Mouse (Mus musculus): Measurements from ENCODE around the gene Slc22a4. TPM values are rescaled to one million over a fixed set of nuclear protein-coding genes. Genes with fewer than 3 reads are reported as not detected.

Gene Slc22a4
- polyA plus RNA-seq, 1 experiment: 2.0 TPM

DNA sequence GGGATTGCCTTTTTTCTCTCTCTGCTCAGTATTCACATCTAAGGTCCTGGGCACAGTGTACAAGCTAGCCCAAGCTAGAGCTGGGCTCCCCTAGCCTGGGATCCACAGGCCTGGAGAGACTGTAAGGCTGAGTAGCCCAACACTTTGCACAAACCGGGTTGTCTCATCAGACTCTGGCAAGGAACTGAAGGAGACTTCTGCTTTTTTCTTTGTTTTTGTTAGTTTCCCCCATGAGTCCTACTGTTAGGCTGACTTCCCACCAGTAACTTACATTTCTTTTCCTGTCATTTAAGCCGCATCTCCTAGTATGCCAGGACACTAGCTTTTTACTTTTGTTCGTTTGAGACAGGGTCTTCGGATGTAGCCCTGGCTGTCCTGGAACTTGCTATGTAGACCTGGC is 1.1 kb upstream of the Slc22a4 start:
- Histone ChIP-seq H3K27me3 (ENCODE audit: control insufficient read depth, insufficient read depth, insufficient read length) (no peaks in the 10 kb centered on the region), H3K79me2 (ENCODE audit: control insufficient read depth, insufficient read depth) (no peaks in the 10 kb centered on the region), H3ac (ENCODE audit: control insufficient read depth, insufficient read length) (no peak overlapping the region), H3K4me3 (peak overlapping the region; percentile 47), H3K36me3 (ENCODE audit: control insufficient read depth, insufficient read depth) (no peaks in the 10 kb centered on the region), H3K4me2 (ENCODE audit: low read depth) (peak overlapping the region; percentile 97)
- no peak for TF ChIP-seq POLR2A (IDR thresholded peaks at IDR 0.05; ENCODE audit: insufficient read length, low read depth)
- TF ChIP-seq TCF3 (IDR thresholded peaks at IDR 0.05; ENCODE audit: insufficient read length, low read depth): no peak
- no peak for TF ChIP-seq MYOG (IDR thresholded peaks at IDR 0.05; ENCODE audit: control insufficient read depth in 1 of 3, insufficient read depth in 1 of 3, insufficient read length in 2 of 3, low read depth in 2 of 3)
- no peak for TF ChIP-seq SRF (IDR thresholded peaks at IDR 0.05; ENCODE audit: control insufficient read depth, insufficient read length, low read depth)
- no peak for TF ChIP-seq E2F4 (IDR thresholded peaks at IDR 0.05; ENCODE audit: insufficient read depth)
- TF ChIP-seq REST (IDR thresholded peaks at IDR 0.05; ENCODE audit: insufficient read depth, insufficient read length): no peak
- TF ChIP-seq CEBPB (IDR thresholded peaks at IDR 0.05; ENCODE audit: insufficient read depth, poor library complexity, severe bottlenecking): no peak
- TF ChIP-seq MYOD1 (IDR thresholded peaks at IDR 0.05; ENCODE audit: control insufficient read depth in 1 of 3, insufficient read length in 2 of 3, low read depth in 2 of 3): no peak
- no peak for TF ChIP-seq TCF12 (IDR thresholded peaks at IDR 0.05; ENCODE audit: insufficient read depth, poor library complexity, severe bottlenecking)
- TF ChIP-seq USF1 (IDR thresholded peaks at IDR 0.05; ENCODE audit: low read depth): no peak
- TF ChIP-seq MAX (IDR thresholded peaks at IDR 0.05; ENCODE audit: low read depth): no peak
- TF ChIP-seq POLR2AphosphoS2 (IDR thresholded peaks at IDR 0.05; ENCODE audit: insufficient read length, low read depth): no peak

- H3K27me3 ChIP-seq (ENCODE audit: control insufficient read depth, insufficient read depth, insufficient read length): no peaks in the 10 kb centered on the region
- TF ChIP-seq MAX (IDR thresholded peaks at IDR 0.05; ENCODE audit: low read depth) (no peak), TCF3 (IDR thresholded peaks at IDR 0.05; ENCODE audit: insufficient read length, low read depth) (no peak), SRF (IDR thresholded peaks at IDR 0.05; ENCODE audit: control insufficient read depth, insufficient read length, low read depth) (no peak), MYOD1 (IDR thresholded peaks at IDR 0.05; ENCODE audit: control insufficient read depth in 1 of 3, insufficient read length in 2 of 3, low read depth in 2 of 3) (peak in 1 of 3 experiments; percentile 46)
- peak overlapping the region; percentile 97 for H3K4me2 ChIP-seq (ENCODE audit: low read depth)
- H3ac ChIP-seq (ENCODE audit: control insufficient read depth, insufficient read length): no peak overlapping the region
- peak overlapping the region; percentile 47 for H3K4me3 ChIP-seq
- no peaks in the 10 kb centered on the region for H3K79me2 ChIP-seq (ENCODE audit: control insufficient read depth, insufficient read depth)
- no peaks in the 10 kb centered on the region for H3K36me3 ChIP-seq (ENCODE audit: control insufficient read depth, insufficient read depth)
Observed at GRCm38 (mm10) chr11:54027131-54028043, 503 bp downstream of the Slc22a4 start.

DNA sequence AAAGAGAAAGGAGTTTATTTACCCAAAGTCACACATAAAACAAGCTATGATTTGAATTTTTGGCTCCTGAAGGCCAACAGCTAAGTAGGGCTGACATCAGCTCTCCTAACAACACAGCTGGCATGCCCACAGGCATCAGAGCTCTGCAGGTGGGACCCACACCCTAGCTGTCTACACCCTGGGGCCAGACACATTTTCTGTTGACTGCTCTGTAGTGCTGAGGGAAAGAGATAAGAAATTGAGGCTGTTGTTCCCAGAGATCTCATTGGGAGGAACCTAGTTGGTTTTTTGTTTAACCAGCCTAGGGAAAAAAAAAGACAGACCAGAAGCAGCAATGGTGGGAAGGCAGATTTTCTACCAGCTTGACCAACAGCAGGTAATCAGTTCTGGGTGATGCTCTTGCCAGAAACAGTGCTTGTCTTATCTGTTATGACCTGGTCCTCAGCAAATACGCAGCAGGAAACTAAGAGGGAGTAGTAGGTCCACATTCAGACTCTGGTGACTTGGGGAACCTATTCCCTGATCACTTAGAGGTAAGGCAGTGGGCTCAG is 1.3 kb downstream of the Slc22a4 start:
- Histone ChIP-seq H3K27me3 (ENCODE audit: control insufficient read depth, insufficient read depth, insufficient read length) (no peaks in the 10 kb centered on the region), H3K79me2 (ENCODE audit: control insufficient read depth, insufficient read depth) (no peaks in the 10 kb centered on the region), H3K4me3 (no peak overlapping the region), H3K4me2 (ENCODE audit: low read depth) (peak overlapping the region; percentile 97), H3ac (ENCODE audit: control insufficient read depth, insufficient read length) (no peak overlapping the region), H3K36me3 (ENCODE audit: control insufficient read depth, insufficient read depth) (no peaks in the 10 kb centered on the region)
- TF ChIP-seq MYOG (IDR thresholded peaks at IDR 0.05; ENCODE audit: control insufficient read depth in 1 of 3, insufficient read depth in 1 of 3, insufficient read length in 2 of 3, low read depth in 2 of 3) (no peak), REST (IDR thresholded peaks at IDR 0.05; ENCODE audit: insufficient read depth, insufficient read length) (no peak), TCF3 (IDR thresholded peaks at IDR 0.05; ENCODE audit: insufficient read length, low read depth) (no peak), MAX (IDR thresholded peaks at IDR 0.05; ENCODE audit: low read depth) (no peak), USF1 (IDR thresholded peaks at IDR 0.05; ENCODE audit: low read depth) (no peak), POLR2A (IDR thresholded peaks at IDR 0.05; ENCODE audit: insufficient read length, low read depth) (no peak), SRF (IDR thresholded peaks at IDR 0.05; ENCODE audit: control insufficient read depth, insufficient read length, low read depth) (no peak), MYOD1 (IDR thresholded peaks at IDR 0.05; ENCODE audit: control insufficient read depth in 1 of 3, insufficient read length in 2 of 3, low read depth in 2 of 3) (no peak), E2F4 (IDR thresholded peaks at IDR 0.05; ENCODE audit: insufficient read depth) (no peak), POLR2AphosphoS2 (IDR thresholded peaks at IDR 0.05; ENCODE audit: insufficient read length, low read depth) (no peak), CEBPB (IDR thresholded peaks at IDR 0.05; ENCODE audit: insufficient read depth, poor library complexity, severe bottlenecking) (no peak), TCF12 (IDR thresholded peaks at IDR 0.05; ENCODE audit: insufficient read depth, poor library complexity, severe bottlenecking) (no peak)

DNA sequence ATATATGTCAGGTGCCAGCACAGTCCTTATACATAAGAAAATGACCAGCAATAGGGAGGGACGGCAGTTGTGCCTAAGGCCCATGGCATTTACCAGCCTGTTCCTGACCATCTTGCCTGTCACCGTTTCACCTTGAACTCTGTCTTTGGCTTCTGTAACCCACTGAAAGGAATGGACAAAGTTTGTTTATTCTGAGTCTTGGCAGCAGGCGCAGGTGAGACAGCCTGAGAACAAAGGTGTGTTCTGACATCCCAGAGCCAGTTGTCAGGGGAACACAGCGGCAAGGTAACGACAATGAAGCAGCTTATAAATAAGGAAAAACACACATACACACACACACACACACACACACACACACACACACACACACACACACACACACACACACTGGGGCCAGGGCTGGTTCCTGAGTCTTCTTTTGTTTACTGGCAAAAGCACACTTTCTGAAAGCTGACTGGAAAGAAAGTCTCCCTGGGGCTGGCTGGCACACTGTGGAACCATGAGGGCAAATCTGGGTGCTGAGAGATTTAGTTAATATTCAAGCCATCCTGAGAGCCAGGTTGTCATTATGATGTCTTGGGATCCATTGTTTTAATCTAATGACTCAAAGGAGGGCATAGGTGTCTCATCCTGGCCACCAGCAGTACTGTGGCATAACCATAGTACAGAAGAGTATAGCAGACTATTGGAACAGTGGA is 6.3 kb downstream of the Slc22a4 start:
- TF ChIP-seq SRF (IDR thresholded peaks at IDR 0.05; ENCODE audit: control insufficient read depth, insufficient read length, low read depth): no peak
- no peak for TF ChIP-seq REST (IDR thresholded peaks at IDR 0.05; ENCODE audit: insufficient read depth, insufficient read length)
- TF ChIP-seq TCF3 (IDR thresholded peaks at IDR 0.05; ENCODE audit: insufficient read length, low read depth): no peak
- TF ChIP-seq MYOD1 (IDR thresholded peaks at IDR 0.05; ENCODE audit: control insufficient read depth in 1 of 3, insufficient read length in 2 of 3, low read depth in 2 of 3): no peak
- TF ChIP-seq USF1 (IDR thresholded peaks at IDR 0.05; ENCODE audit: low read depth): no peak
- no peak for TF ChIP-seq E2F4 (IDR thresholded peaks at IDR 0.05; ENCODE audit: insufficient read depth)
- no peak for TF ChIP-seq TCF12 (IDR thresholded peaks at IDR 0.05; ENCODE audit: insufficient read depth, poor library complexity, severe bottlenecking)
- TF ChIP-seq MYOG (IDR thresholded peaks at IDR 0.05; ENCODE audit: control insufficient read depth in 1 of 3, insufficient read depth in 1 of 3, insufficient read length in 2 of 3, low read depth in 2 of 3): no peak
- TF ChIP-seq POLR2A (IDR thresholded peaks at IDR 0.05; ENCODE audit: insufficient read length, low read depth): no peak
- no peak for TF ChIP-seq CEBPB (IDR thresholded peaks at IDR 0.05; ENCODE audit: insufficient read depth, poor library complexity, severe bottlenecking)
- no peak for TF ChIP-seq MAX (IDR thresholded peaks at IDR 0.05; ENCODE audit: low read depth)
- TF ChIP-seq POLR2AphosphoS2 (IDR thresholded peaks at IDR 0.05; ENCODE audit: insufficient read length, low read depth): no peak
- Histone ChIP-seq H3K79me2 (ENCODE audit: control insufficient read depth, insufficient read depth) (no peaks in the 10 kb centered on the region), H3K4me3 (no peak overlapping the region), H3ac (ENCODE audit: control insufficient read depth, insufficient read length) (no peak overlapping the region), H3K4me2 (ENCODE audit: low read depth) (no peak overlapping the region), H3K36me3 (ENCODE audit: control insufficient read depth, insufficient read depth) (no peaks in the 10 kb centered on the region), H3K27me3 (ENCODE audit: control insufficient read depth, insufficient read depth, insufficient read length) (no peaks in the 10 kb centered on the region)

Measured in myocyte (in vitro differentiated cells).